Mouse (Mus musculus): ENCODE results near the gene Obp2a. TPM values are rescaled to one million over a fixed set of nuclear protein-coding genes. Genes with fewer than 3 reads are reported as not detected.
"Not testable (repeated sequence)": the region's sequence is repeated elsewhere in the genome, so short reads cannot be mapped to it uniquely, and the experiment has no call there.

Obp2a gene
- polyA plus RNA-seq, 1 experiment: not detected

DNA sequence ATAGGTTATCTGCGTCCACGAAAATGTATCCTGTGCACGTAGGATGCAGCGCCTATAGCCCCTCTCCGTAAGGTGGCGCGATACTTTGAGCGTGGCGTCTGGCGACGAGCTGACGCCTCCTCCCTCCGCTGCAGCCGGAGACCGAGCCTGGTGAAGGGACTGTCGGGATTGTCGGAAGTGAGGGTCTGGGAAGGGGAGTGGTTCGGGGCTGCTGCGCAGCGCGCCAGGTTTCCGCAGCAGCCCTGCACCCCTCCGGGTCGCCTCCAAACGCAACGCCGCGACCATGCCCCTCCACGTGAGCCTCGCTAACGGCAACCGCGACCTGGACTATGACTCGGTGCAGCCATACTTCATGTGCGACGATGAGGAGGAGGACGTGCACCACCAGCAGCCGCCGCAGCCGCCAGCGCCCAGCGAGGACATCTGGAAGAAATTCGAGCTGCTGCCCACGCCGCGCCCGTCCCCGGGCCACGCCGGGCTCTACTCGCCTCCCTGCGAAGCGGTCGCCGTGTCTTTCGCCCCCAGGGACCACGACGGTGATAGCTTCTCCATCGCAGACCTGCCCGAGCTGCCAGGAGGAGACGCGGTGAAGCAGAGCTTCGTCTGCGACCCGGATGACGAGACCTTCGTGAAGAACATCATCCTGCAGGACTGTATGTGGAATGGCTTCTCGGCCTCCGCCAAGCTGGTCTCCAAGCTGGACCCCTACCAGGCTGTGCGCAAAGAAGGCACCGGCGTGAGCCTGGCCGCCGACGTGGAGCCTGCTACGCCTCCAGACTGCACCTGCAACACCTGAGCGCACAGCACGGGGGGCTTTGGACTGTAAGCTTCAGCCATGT, 7.0 kb downstream of the Obp2a start, which contains the start of gene Bmyc:
Gene Bmyc (plus strand): TSS at position 97 of the 839 bp plus-strand sequence.
- Histone ChIP-seq H3K27ac (ENCODE audit: insufficient read depth, low read length) (no peak within 1 kb of the TSS), H3K4me3 (ENCODE audit: insufficient read depth, low read length) (peak within 1 kb of the TSS; percentile 67), H3K4me1 (ENCODE audit: control insufficient read depth, insufficient read depth, low read length) (no peaks in the 10 kb centered on the region)
- peak; percentile 92; the same call in 1 of the 2 replicates for TF ChIP-seq CTCF (IDR thresholded peaks at IDR 0.05; ENCODE audit: borderline replicate concordance, insufficient read depth, low read length)
- TF ChIP-seq POLR2A (IDR thresholded peaks at IDR 0.05; ENCODE audit: low read depth, low read length): peak; percentile 69

DNA sequence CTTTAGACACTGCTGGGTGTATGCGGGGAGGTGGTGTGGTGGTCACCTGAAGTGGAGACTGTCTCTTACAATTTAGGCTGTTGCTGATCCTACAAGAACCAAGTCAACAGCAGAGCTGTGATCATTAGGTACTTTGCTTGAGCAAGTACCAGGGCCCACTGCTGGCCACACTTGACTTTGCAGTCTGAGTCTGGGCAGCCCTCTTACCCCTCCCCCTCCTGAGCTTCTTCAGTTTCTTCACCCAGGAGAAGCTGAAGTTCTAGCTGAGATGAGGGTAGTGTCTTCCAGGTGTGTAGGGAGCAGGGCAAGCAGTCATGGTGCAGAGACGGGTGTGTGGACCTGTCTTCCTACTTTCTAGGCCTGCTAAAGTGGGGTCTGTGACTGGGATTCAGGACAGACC, 8.3 kb downstream of the Obp2a start:
- H3K4me3 ChIP-seq (ENCODE audit: insufficient read depth, low read length): no peak overlapping the region
- no peak overlapping the region for H3K27ac ChIP-seq (ENCODE audit: insufficient read depth, low read length)
- TF ChIP-seq POLR2A (IDR thresholded peaks at IDR 0.05; ENCODE audit: low read depth, low read length) (no peak), CTCF (IDR thresholded peaks at IDR 0.05; ENCODE audit: borderline replicate concordance, insufficient read depth, low read length) (no peak)
- H3K4me1 ChIP-seq (ENCODE audit: control insufficient read depth, insufficient read depth, low read length): no peaks in the 10 kb centered on the region

DNA sequence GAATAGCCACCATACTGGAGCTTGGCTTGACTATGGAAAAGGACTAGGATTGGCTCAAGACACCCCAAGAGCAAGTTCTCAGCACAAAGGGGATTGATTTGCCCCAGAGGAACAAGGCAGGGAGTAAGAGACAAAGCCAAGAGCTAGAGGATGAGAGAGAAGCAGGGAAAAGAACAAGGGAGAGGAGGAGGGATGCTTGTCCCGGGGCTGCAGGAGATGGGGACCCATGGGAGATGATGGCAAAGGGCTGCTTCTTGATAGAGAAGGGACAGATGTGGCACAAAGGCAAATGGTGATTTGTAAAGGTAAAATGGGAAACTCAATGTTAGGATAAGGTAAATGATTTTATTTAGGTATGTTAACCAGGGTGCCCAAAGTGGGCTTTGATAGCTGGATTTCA, 9.2 kb downstream of the Obp2a start:
- H3K27ac ChIP-seq (ENCODE audit: insufficient read depth, low read length); H3K4me3 ChIP-seq (ENCODE audit: insufficient read depth, low read length); H3K4me1 ChIP-seq (ENCODE audit: control insufficient read depth, insufficient read depth, low read length): not testable (repeated sequence)

DNA sequence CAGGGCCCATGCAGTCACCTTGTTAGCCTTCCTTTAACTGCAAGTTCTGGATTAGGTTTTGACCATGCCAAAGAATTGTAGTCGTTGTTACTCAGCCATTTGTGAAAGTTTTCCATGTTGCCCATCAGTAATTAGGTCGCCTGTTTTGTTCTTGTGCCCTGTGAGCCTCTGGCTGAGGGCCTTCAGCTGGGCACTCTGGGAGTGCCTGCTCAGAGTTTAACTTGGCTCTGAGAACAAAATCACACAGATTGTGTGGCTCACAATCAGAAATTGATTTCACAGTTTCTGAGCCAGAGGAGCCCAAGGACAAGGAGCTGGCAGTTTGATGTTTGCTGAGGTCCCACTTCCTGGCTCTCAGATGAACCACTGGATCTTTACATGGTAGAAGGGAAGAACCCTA, 9.9 kb downstream of the Obp2a start:
- H3K27ac ChIP-seq (ENCODE audit: insufficient read depth, low read length); H3K4me1 ChIP-seq (ENCODE audit: control insufficient read depth, insufficient read depth, low read length); H3K4me3 ChIP-seq (ENCODE audit: insufficient read depth, low read length): not testable (repeated sequence)

DNA sequence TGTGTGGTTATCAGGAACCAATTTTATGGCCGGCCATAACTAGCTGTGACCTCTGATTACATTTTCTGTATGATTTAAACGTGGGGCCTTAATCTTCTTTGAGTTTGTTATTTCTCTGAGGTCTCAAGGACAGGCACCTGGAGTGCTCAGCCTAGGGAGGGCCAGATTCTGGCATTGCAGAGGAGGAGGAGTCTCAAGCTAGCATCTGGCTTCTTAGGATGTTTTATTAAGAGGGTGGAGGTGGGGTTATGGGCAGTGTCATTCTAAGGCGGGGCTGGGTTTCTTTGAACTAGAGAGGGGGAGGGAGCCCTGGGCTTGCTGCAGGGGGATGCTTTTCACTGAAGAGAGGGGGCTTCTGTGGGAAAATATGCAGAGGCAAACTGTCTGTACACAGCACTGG, 11.8 kb downstream of the Obp2a start:
- H3K4me3 ChIP-seq (ENCODE audit: insufficient read depth, low read length); H3K27ac ChIP-seq (ENCODE audit: insufficient read depth, low read length); H3K4me1 ChIP-seq (ENCODE audit: control insufficient read depth, insufficient read depth, low read length): not testable (repeated sequence)

DNA sequence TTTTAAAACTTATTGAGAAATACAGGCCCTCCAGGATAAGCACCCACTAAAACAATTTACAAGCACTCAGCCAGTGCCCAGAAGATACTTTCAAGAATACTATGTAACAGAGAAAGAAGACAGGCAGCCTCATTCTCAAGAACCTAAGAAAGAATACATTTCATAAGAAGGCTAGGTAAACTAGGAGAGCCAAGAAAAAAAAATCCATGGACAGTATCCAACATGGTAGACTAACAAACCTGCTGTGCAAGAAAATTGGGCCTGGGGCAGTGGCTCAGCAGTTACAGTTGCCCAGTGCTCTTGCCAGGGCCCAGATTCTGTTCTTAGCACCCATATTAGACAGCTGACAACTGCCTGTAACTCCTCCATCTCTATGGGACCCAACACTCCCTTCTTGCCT, 17.4 kb downstream of the Obp2a start:
- Histone ChIP-seq H3K4me3 (ENCODE audit: insufficient read depth, low read length) (no peak overlapping the region), H3K27ac (ENCODE audit: insufficient read depth, low read length) (no peak overlapping the region), H3K4me1 (ENCODE audit: control insufficient read depth, insufficient read depth, low read length) (no peaks in the 10 kb centered on the region)
- no peak for TF ChIP-seq POLR2A (IDR thresholded peaks at IDR 0.05; ENCODE audit: low read depth, low read length)
- TF ChIP-seq CTCF (IDR thresholded peaks at IDR 0.05; ENCODE audit: borderline replicate concordance, insufficient read depth, low read length): no peak

DNA sequence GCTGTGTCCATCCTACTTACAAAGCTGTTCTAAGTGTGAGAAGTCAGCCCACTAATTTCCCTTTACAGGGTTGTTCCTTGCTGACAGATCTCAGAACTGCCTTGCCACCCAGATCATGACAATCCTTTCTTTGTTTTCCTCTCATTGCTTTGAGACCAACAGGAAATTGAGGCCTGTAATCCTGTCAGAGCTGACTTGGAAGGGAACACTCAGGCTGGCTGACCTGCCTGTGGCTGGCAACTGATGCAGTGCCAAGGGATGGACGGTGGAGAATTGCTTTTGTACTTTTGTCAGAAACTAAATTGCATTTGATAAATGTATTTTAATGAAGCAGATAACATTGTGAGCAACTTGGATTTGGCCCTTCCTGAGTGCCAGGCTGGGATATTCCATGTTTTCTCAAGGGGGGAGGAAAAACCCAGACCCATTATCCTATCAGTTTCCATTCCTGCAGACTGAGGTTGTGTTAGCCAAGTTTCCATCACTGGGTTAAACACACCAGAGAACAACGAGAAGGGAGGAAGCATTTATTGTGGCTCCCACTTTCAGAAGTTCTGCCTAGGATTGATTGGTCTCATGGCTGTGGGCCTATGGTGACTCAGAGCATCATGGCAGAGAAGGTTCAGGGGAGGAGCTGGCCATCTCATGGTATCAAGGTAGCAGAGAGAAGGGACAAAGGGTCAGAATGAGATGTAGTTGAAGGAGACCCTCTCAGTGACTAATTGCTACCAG, 33.5 kb downstream of the Obp2a start:
- TF ChIP-seq POLR2A (IDR thresholded peaks at IDR 0.05; ENCODE audit: low read depth, low read length) (no peak), CTCF (IDR thresholded peaks at IDR 0.05; ENCODE audit: borderline replicate concordance, insufficient read depth, low read length) (no peak)
- Histone ChIP-seq H3K4me3 (ENCODE audit: insufficient read depth, low read length) (no peak overlapping the region), H3K4me1 (ENCODE audit: control insufficient read depth, insufficient read depth, low read length) (no peaks in the 10 kb centered on the region)

DNA sequence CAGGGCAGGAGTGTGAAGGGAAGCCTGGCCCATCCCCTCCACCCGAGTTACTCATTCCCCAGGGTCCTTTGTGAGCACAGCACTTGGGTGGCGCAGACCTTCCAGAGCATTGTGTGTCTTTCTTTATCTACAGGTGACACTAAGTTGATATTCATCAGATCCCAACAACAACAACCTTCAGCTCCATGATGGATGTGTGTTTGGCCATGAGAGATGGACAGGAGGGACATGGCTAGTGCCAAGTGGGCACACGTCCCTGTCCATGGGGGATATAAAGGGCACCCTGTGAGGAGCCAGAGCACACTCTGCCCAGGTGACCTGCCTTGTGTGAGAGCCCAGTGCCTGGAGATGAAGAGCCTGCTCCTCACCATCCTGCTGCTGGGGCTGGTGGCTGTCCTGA, 36.9 kb downstream of the Obp2a start, which contains the start of gene Obp2b:
Gene Obp2b (plus strand): TSS at position 301 of the 400 bp plus-strand sequence.
- not testable (repeated sequence) for H3K4me1 ChIP-seq (ENCODE audit: control insufficient read depth, insufficient read depth, low read length); H3K4me3 ChIP-seq (ENCODE audit: insufficient read depth, low read length); H3K27ac ChIP-seq (ENCODE audit: insufficient read depth, low read length)

More for the DNA sequence above, 33.5 kb downstream of the Obp2a start:
- no peak overlapping the region for H3K27ac ChIP-seq (ENCODE audit: insufficient read depth, low read length)

DNA sequence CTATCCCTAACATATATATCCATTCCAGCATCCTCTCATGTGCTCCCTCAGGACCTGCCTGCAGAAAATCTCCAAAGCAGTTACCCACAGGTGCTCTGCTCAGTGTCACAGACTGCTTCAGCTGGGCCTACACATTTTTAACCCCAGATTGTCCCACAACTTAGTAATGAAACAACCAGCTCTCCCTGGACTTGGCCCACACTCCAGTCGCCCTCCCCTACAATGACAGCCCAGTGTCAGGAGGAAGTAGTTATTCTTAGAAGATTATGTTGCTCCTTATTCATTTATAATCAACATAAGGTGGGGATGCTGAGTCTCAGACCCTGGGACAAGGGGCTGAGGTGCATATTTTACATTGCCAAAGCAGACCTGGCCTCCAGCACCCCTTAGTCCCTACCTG, 41.8 kb downstream of the Obp2a start:
- Histone ChIP-seq H3K27ac (ENCODE audit: insufficient read depth, low read length) (no peak overlapping the region), H3K4me1 (ENCODE audit: control insufficient read depth, insufficient read depth, low read length) (no peaks in the 10 kb centered on the region), H3K4me3 (ENCODE audit: insufficient read depth, low read length) (no peak overlapping the region)
- TF ChIP-seq POLR2A (IDR thresholded peaks at IDR 0.05; ENCODE audit: low read depth, low read length) (no peak), CTCF (IDR thresholded peaks at IDR 0.05; ENCODE audit: borderline replicate concordance, insufficient read depth, low read length) (no peak)

Other genes with a start within 250 kb of the Obp2a start
- gene Clic3, start 243.2 kb upstream of the Obp2a start, polyA plus RNA-seq (2011; ENCODE audit: insufficient read length, low read depth, missing spikeins): not detected in 2 replicates
- gene Paxx, start 238.9 kb upstream of the Obp2a start, polyA plus RNA-seq (2011; ENCODE audit: insufficient read length, low read depth, missing spikeins): 12.9 and 13.6 TPM in 2 replicates
- gene Ptgds, start 230.0 kb upstream of the Obp2a start, polyA plus RNA-seq (2011; ENCODE audit: insufficient read length, low read depth, missing spikeins): not detected in 2 replicates
- gene Lcn12, start 206.1 kb upstream of the Obp2a start, polyA plus RNA-seq (2011; ENCODE audit: insufficient read length, low read depth, missing spikeins): not detected in 2 replicates
- 28.0 and 40.7 TPM in 2 replicates for gene Fbxw5, start 199.3 kb upstream of the Obp2a start, polyA plus RNA-seq (2011; ENCODE audit: insufficient read length, low read depth, missing spikeins)
- 0.91 and 1.2 TPM in 2 replicates for gene C8g, start 198.3 kb upstream of the Obp2a start, polyA plus RNA-seq (2011; ENCODE audit: insufficient read length, low read depth, missing spikeins)
- 11.5 and 13.1 TPM in 2 replicates for gene Traf2, start 153.1 kb upstream of the Obp2a start, polyA plus RNA-seq (2011; ENCODE audit: insufficient read length, low read depth, missing spikeins)
- 102 and 122 TPM in 2 replicates for gene Edf1, start 142.2 kb upstream of the Obp2a start, polyA plus RNA-seq (2011; ENCODE audit: insufficient read length, low read depth, missing spikeins)
- gene Mamdc4, start 125.2 kb upstream of the Obp2a start, polyA plus RNA-seq (2011; ENCODE audit: insufficient read length, low read depth, missing spikeins): 0.45 and 1.0 TPM in 2 replicates
- gene Phpt1, start 124.8 kb upstream of the Obp2a start, polyA plus RNA-seq (2011; ENCODE audit: insufficient read length, low read depth, missing spikeins): 33.0 and 46.4 TPM in 2 replicates
- 0.17 and 0.25 TPM in 2 replicates for gene Ajm1, start 118.3 kb upstream of the Obp2a start, polyA plus RNA-seq (2011; ENCODE audit: insufficient read length, low read depth, missing spikeins)
- 51.0 and 63.2 TPM in 2 replicates for gene Rabl6, start 91.5 kb upstream of the Obp2a start, polyA plus RNA-seq (2011; ENCODE audit: insufficient read length, low read depth, missing spikeins)
- gene Ccdc183, start 82.4 kb upstream of the Obp2a start, polyA plus RNA-seq (2011; ENCODE audit: insufficient read length, low read depth, missing spikeins): not detected in 2 replicates
- 17.3 and 18.3 TPM in 2 replicates for gene Tmem141, start 78.0 kb upstream of the Obp2a start, polyA plus RNA-seq (2011; ENCODE audit: insufficient read length, low read depth, missing spikeins)
- gene Fcna, start 72.0 kb upstream of the Obp2a start, polyA plus RNA-seq (2011; ENCODE audit: insufficient read length, low read depth, missing spikeins): not detected in 2 replicates
- not detected in 2 replicates for gene Lcn8, start 46.9 kb upstream of the Obp2a start, polyA plus RNA-seq (2011; ENCODE audit: insufficient read length, low read depth, missing spikeins)
- not detected in 2 replicates for gene Lcn5, start 42.1 kb upstream of the Obp2a start, polyA plus RNA-seq (2011; ENCODE audit: insufficient read length, low read depth, missing spikeins)
- not detected in 2 replicates for gene Lcn6, start 23.3 kb upstream of the Obp2a start, polyA plus RNA-seq (2011; ENCODE audit: insufficient read length, low read depth, missing spikeins)
- gene Lcn10, start 17.3 kb upstream of the Obp2a start, polyA plus RNA-seq (2011; ENCODE audit: insufficient read length, low read depth, missing spikeins): not detected in 2 replicates
- 14.4 and 21.2 TPM in 2 replicates for gene Bmyc, start 6.7 kb downstream of the Obp2a start, polyA plus RNA-seq (2011; ENCODE audit: insufficient read length, low read depth, missing spikeins)
- not detected in 2 replicates for gene Obp2b, start 37.0 kb downstream of the Obp2a start, polyA plus RNA-seq (2011; ENCODE audit: insufficient read length, low read depth, missing spikeins)
- gene Lcn3, start 65.5 kb downstream of the Obp2a start, polyA plus RNA-seq (2011; ENCODE audit: insufficient read length, low read depth, missing spikeins): not detected in 2 replicates
- gene Lcn11, start 77.0 kb downstream of the Obp2a start, polyA plus RNA-seq (2011; ENCODE audit: insufficient read length, low read depth, missing spikeins): not detected in 2 replicates
- gene Gm13539, start 82.2 kb downstream of the Obp2a start, polyA plus RNA-seq (2011; ENCODE audit: insufficient read length, low read depth, missing spikeins): not detected in 2 replicates
- not detected in 2 replicates for gene Glt6d1, start 115.8 kb downstream of the Obp2a start, polyA plus RNA-seq (2011; ENCODE audit: insufficient read length, low read depth, missing spikeins)
- gene Lcn9, start 123.1 kb downstream of the Obp2a start, polyA plus RNA-seq (2011; ENCODE audit: insufficient read length, low read depth, missing spikeins): not detected in 2 replicates
- not detected in 2 replicates for gene Sohlh1, start 147.2 kb downstream of the Obp2a start, polyA plus RNA-seq (2011; ENCODE audit: insufficient read length, low read depth, missing spikeins)
- not detected in 2 replicates for gene Kcnt1, start 163.7 kb downstream of the Obp2a start, polyA plus RNA-seq (2011; ENCODE audit: insufficient read length, low read depth, missing spikeins)

Measured in embryonic fibroblast, embryonic 13.5 days (primary cell).